ENCODE assay signal across 21 mouse cellular contexts in the genomic region with DNA sequence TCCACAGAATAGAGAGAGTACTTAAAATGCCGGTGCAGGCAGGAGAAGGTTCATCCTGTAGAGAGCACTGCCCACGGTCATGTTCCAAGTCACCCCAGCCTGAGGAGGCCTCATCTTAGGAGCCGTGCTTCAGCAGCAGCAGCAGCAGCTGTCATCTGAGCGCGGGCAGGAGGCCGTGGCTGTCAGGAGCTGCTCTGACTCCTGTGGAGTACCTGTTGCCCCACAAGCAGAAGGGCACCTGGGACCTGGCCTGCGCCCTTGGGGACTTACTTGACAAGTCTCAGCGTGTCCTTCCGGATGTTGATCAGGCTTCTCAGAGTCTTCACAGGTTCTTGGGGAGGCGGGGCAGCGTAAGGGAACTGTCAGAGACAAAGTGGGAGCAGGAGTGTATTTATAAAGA. TPM values are rescaled to one million over a fixed set of nuclear protein-coding genes. Genes with fewer than 3 reads are reported as not detected.
DNase-seq lines count a peak whose midpoint lies in the region; ATAC-seq and TF ChIP-seq lines count a peak whose summit lies in the region.
"Had no signal": no experiment of that assay in that cellular context is flagged by ENCODE, and none has a peak within 500 bp of the region (broad histone marks: within the 10 kb centered on the region; RNA-seq: fewer than 3 reads in every experiment).

No protein-coding gene starts in this region.

- peak; percentile 15 for DNase-seq in liver, postnatal 0 days
- peak; percentile 16 to 29 for DNase-seq in B cell, adult 2 months
- peak; percentile 43 to 55 for DNase-seq in thymus, postnatal 10 days (ENCODE audit: low spot score in 2 of 2)
- no peak for DNase-seq in frontal cortex, postnatal 10 days (ENCODE audit: low spot score in 2 of 2)
- no peak for DNase-seq in midbrain, embryonic 10.5 days (ENCODE audit: low spot score)
- DNase-seq: adrenal gland, adult 8-10 months; cerebellum, adult 11 months; cerebellum, postnatal 14 days; heart, adult 11 months; heart, postnatal 4 days; kidney, adult 11 months; liver, embryonic 13.5 days; midbrain, embryonic 14.5 days; right cerebral cortex, postnatal 25 days had no signal

- no peak overlapping the region for H3K9ac ChIP-seq in liver, postnatal 0 days (replicated peaks)
- H3K9ac ChIP-seq in liver, embryonic 12.5 days = no peak overlapping the region
- no peak overlapping the region for H3K9ac ChIP-seq in embryonic facial prominence, embryonic 15.5 days
- no peak overlapping the region for H3K9ac ChIP-seq in intestine, embryonic 16.5 days (ENCODE audit: low read depth, low read length)
- H3K9ac ChIP-seq: forebrain, embryonic 12.5 days; hindbrain, embryonic 15.5 days; limb, embryonic 12.5 days; liver, embryonic 13.5 days; lung, embryonic 15.5 days had no signal

- no peaks in the 10 kb centered on the region for H3K9me3 ChIP-seq in liver, postnatal 0 days (ENCODE audit: low read length)
- no peaks in the 10 kb centered on the region for H3K9me3 ChIP-seq in liver, embryonic 12.5 days (replicated peaks)
- no peaks in the 10 kb centered on the region for H3K9me3 ChIP-seq in embryonic facial prominence, embryonic 15.5 days (replicated peaks)
- no peaks in the 10 kb centered on the region for H3K9me3 ChIP-seq in intestine, embryonic 16.5 days (ENCODE audit: control insufficient read depth, low read length)
- no peaks in the 10 kb centered on the region for H3K9me3 ChIP-seq in midbrain, embryonic 10.5 days (replicated peaks)
- H3K9me3 ChIP-seq: forebrain, embryonic 12.5 days; hindbrain, embryonic 15.5 days; limb, embryonic 12.5 days; liver, embryonic 13.5 days; lung, embryonic 15.5 days had no signal

- no peak for TF ChIP-seq CTCF in liver, postnatal 0 days (IDR thresholded peaks at IDR 0.05; ENCODE audit: low read depth)

- no peak overlapping the region for H3K27ac ChIP-seq in liver, postnatal 0 days (ENCODE audit: low read depth)
- H3K27ac ChIP-seq in liver, embryonic 12.5 days = no peak overlapping the region
- H3K27ac ChIP-seq in embryonic facial prominence, embryonic 15.5 days (replicated peaks) = no peak overlapping the region
- no peak overlapping the region for H3K27ac ChIP-seq in intestine, embryonic 16.5 days (ENCODE audit: low read length)
- H3K27ac ChIP-seq in midbrain, embryonic 10.5 days (replicated peaks) = no peak overlapping the region
- H3K27ac ChIP-seq: forebrain, embryonic 12.5 days; hindbrain, embryonic 15.5 days; limb, embryonic 12.5 days; liver, embryonic 13.5 days; lung, embryonic 15.5 days had no signal

- no peak overlapping the region for H3K4me3 ChIP-seq in liver, postnatal 0 days (ENCODE audit: low read depth, low read length)
- H3K4me3 ChIP-seq in liver, embryonic 12.5 days = no peak overlapping the region
- H3K4me3 ChIP-seq in embryonic facial prominence, embryonic 15.5 days (replicated peaks) = no peak overlapping the region
- no peak overlapping the region for H3K4me3 ChIP-seq in intestine, embryonic 16.5 days (ENCODE audit: low read length)
- H3K4me3 ChIP-seq in midbrain, embryonic 10.5 days = no peak overlapping the region
- H3K4me3 ChIP-seq: forebrain, embryonic 12.5 days; hindbrain, embryonic 15.5 days; limb, embryonic 12.5 days; liver, embryonic 13.5 days; lung, embryonic 15.5 days had no signal

- no peaks in the 10 kb centered on the region for H3K27me3 ChIP-seq in liver, postnatal 0 days (ENCODE audit: insufficient read depth, low read length)
- H3K27me3 ChIP-seq in liver, embryonic 12.5 days (replicated peaks) = 0 out of 2 replicates have a peak, but pooled peaks cover 4% of the 10 kb centered on the region
- no peaks in the 10 kb centered on the region for H3K27me3 ChIP-seq in embryonic facial prominence, embryonic 15.5 days
- H3K27me3 ChIP-seq in intestine, embryonic 16.5 days (replicated peaks; ENCODE audit: control insufficient read depth, insufficient read depth, low read length) = no peaks in the 10 kb centered on the region
- H3K27me3 ChIP-seq in midbrain, embryonic 10.5 days (ENCODE audit: low read depth, poor library complexity, severe bottlenecking) = peaks cover 8% of the 10 kb centered on the region; the same call in 1 of the 2 replicates
- H3K27me3 ChIP-seq: forebrain, embryonic 12.5 days; hindbrain, embryonic 15.5 days; limb, embryonic 12.5 days; liver, embryonic 13.5 days; lung, embryonic 15.5 days had no signal

- no peak overlapping the region for H3K4me2 ChIP-seq in liver, postnatal 0 days (ENCODE audit: low read depth, low read length)
- H3K4me2 ChIP-seq in liver, embryonic 12.5 days = no peak overlapping the region
- H3K4me2 ChIP-seq in embryonic facial prominence, embryonic 15.5 days (replicated peaks) = no peak overlapping the region
- H3K4me2 ChIP-seq in intestine, embryonic 16.5 days (ENCODE audit: low read depth, low read length) = no peak overlapping the region
- H3K4me2 ChIP-seq: forebrain, embryonic 12.5 days; hindbrain, embryonic 15.5 days; limb, embryonic 12.5 days; liver, embryonic 13.5 days; lung, embryonic 15.5 days had no signal

- 71% methylated on average over 11 of the region's 11 CpGs for WGBS in liver, postnatal 0 days (ENCODE audit: insufficient replicate concordance)
- 60% methylated on average over 11 of the region's 11 CpGs for WGBS in liver, embryonic 12.5 days (ENCODE audit: insufficient replicate concordance)
- 48% methylated on average over 11 of the region's 11 CpGs for WGBS in embryonic facial prominence, embryonic 15.5 days
- 72% methylated on average over 11 of the region's 11 CpGs for WGBS in intestine, embryonic 16.5 days
- 71% methylated on average over 11 of the region's 11 CpGs for WGBS in midbrain, embryonic 10.5 days

- TF ChIP-seq EP300 in liver, postnatal 0 days (IDR thresholded peaks at IDR 0.05; ENCODE audit: low read depth) = no peak

- no peak for ATAC-seq in liver, postnatal 0 days
- no peak for ATAC-seq in liver, embryonic 12.5 days
- ATAC-seq in embryonic facial prominence, embryonic 15.5 days (ENCODE audit: insufficient number of reproducible peaks, low FRiP score, low TSS enrichment, low read depth) = peak; percentile 32; the same call in 1 of the 2 replicates
- no peak for ATAC-seq in intestine, embryonic 16.5 days

- no peaks in the 10 kb centered on the region for H3K36me3 ChIP-seq in liver, postnatal 0 days (replicated peaks; ENCODE audit: insufficient read depth, low read length)
- H3K36me3 ChIP-seq in liver, embryonic 12.5 days = no peaks in the 10 kb centered on the region
- H3K36me3 ChIP-seq in embryonic facial prominence, embryonic 15.5 days = peaks cover 13% of the 10 kb centered on the region; the same call in 1 of the 2 replicates
- H3K36me3 ChIP-seq in intestine, embryonic 16.5 days (ENCODE audit: control insufficient read depth, insufficient read depth, low read length) = no peaks in the 10 kb centered on the region
- peaks cover 24% of the 10 kb centered on the region for H3K36me3 ChIP-seq in midbrain, embryonic 10.5 days
- H3K36me3 ChIP-seq: liver, embryonic 13.5 days; lung, embryonic 15.5 days had no signal

- peaks cover 6% of the 10 kb centered on the region; the same call in 1 of the 2 replicates for H3K4me1 ChIP-seq in liver, postnatal 0 days (ENCODE audit: insufficient read depth)
- H3K4me1 ChIP-seq in liver, embryonic 12.5 days = peaks cover 22% of the 10 kb centered on the region; the same call in 1 of the 2 replicates
- H3K4me1 ChIP-seq in embryonic facial prominence, embryonic 15.5 days = no peaks in the 10 kb centered on the region
- H3K4me1 ChIP-seq in intestine, embryonic 16.5 days (ENCODE audit: control insufficient read depth, insufficient read depth, low read length) = no peaks in the 10 kb centered on the region
- peaks cover 42% of the 10 kb centered on the region for H3K4me1 ChIP-seq in midbrain, embryonic 10.5 days
- H3K4me1 ChIP-seq: forebrain, embryonic 12.5 days; lung, embryonic 15.5 days had no signal

RNA-seq across cellular contexts. Expression of a gene that starts 26.8 kb away (rescaled TPM):
- 0.07 and 0.14 TPM in 2 replicates for polyA plus RNA-seq in liver, postnatal 0 days (2015; fragmentation: Nextera tagmentation; extraction: Ambion mirVana)
- 1.2 and 1.4 TPM in 2 replicates for polyA plus RNA-seq in liver, embryonic 12.5 days (2016; fragmentation: Nextera tagmentation; extraction: Ambion mirVana)
- 30.6 and 69.8 TPM in 2 replicates for polyA plus RNA-seq in embryonic facial prominence, embryonic 15.5 days (2015; fragmentation: Nextera tagmentation; extraction: Ambion mirVana)
- polyA plus RNA-seq in intestine, embryonic 16.5 days (2015; fragmentation: Nextera tagmentation; extraction: Ambion mirVana) = 0.27 and 0.36 TPM in 2 replicates
- 7.1 and 8.4 TPM in 2 replicates for polyA plus RNA-seq in midbrain, embryonic 10.5 days (2016; fragmentation: Nextera tagmentation; extraction: Ambion mirVana)

RNA-seq across cellular contexts. Expression of a gene that starts 50.8 kb away (rescaled TPM):
- 1.5 and 2.2 TPM in 2 replicates for polyA plus RNA-seq in liver, postnatal 0 days (2015; fragmentation: Nextera tagmentation; extraction: Ambion mirVana)
- 2.9 and 4.3 TPM in 2 replicates for polyA plus RNA-seq in liver, embryonic 12.5 days (2016; fragmentation: Nextera tagmentation; extraction: Ambion mirVana)
- polyA plus RNA-seq in embryonic facial prominence, embryonic 15.5 days (2015; fragmentation: Nextera tagmentation; extraction: Ambion mirVana) = 15.7 and 17.0 TPM in 2 replicates
- polyA plus RNA-seq in intestine, embryonic 16.5 days (2015; fragmentation: Nextera tagmentation; extraction: Ambion mirVana) = 4.4 and 5.2 TPM in 2 replicates
- polyA plus RNA-seq in midbrain, embryonic 10.5 days (2016; fragmentation: Nextera tagmentation; extraction: Ambion mirVana) = 5.3 and 10.1 TPM in 2 replicates

RNA-seq across cellular contexts. Expression of a gene that starts 55.0 kb away (rescaled TPM):
- 18.1 and 18.4 TPM in 2 replicates for polyA plus RNA-seq in liver, postnatal 0 days (2015; fragmentation: Nextera tagmentation; extraction: Ambion mirVana)
- 29.7 and 31.8 TPM in 2 replicates for polyA plus RNA-seq in liver, embryonic 12.5 days (2016; fragmentation: Nextera tagmentation; extraction: Ambion mirVana)
- polyA plus RNA-seq in embryonic facial prominence, embryonic 15.5 days (2015; fragmentation: Nextera tagmentation; extraction: Ambion mirVana) = 67.5 and 68.8 TPM in 2 replicates
- polyA plus RNA-seq in intestine, embryonic 16.5 days (2015; fragmentation: Nextera tagmentation; extraction: Ambion mirVana) = 52.5 and 54.6 TPM in 2 replicates
- polyA plus RNA-seq in midbrain, embryonic 10.5 days (2016; fragmentation: Nextera tagmentation; extraction: Ambion mirVana) = 57.6 and 71.6 TPM in 2 replicates

Comparison
In these comparisons a context has a peak if more than half of its experiments do, and no peak if none do; other contexts are left out.
1. DNase-seq: peak in liver, postnatal 0 days (single experiment), B cell, adult 2 months (2 of 2) and thymus, postnatal 10 days (2 of 2); none in frontal cortex, postnatal 10 days (0 of 2) and midbrain, embryonic 10.5 days (single experiment).